Mouse (Mus musculus) intestine, postnatal 0 days (tissue): ENCODE measurements around the gene Saal1. TPM values are rescaled to one million over a fixed set of nuclear protein-coding genes. Genes with fewer than 3 reads are reported as not detected.

Experiments used
- ATAC-seq: fragments of 200-750 bp; cut with Nextera tagmentation; 2 replicates; pipeline ENCODE4 v1.8.0; 2017; ENCODE audit warnings: mild to moderate bottlenecking, moderate TSS enrichment, moderate library complexity
- H3K27ac ChIP-seq: fragments of 300-500 bp; sonication (generic); 2 replicates; pipeline ENCODE4 v1.5.1; 2014; ENCODE audit warnings: mild to moderate bottlenecking, low read depth, low read length, moderate library complexity
- H3K27me3 ChIP-seq: fragments of 300-500 bp; sonication (generic); replicated peaks from 2 replicates; pipeline ENCODE4 v1.6.1; 2014; ENCODE audit warnings: low read length, mixed read lengths; ENCODE audit not compliant: control insufficient read depth, insufficient read depth
- H3K36me3 ChIP-seq: fragments of 300-500 bp; sonication (generic); 2 replicates; pipeline ENCODE4 v1.6.1; 2014; ENCODE audit warnings: mild to moderate bottlenecking, moderate library complexity; ENCODE audit not compliant: control insufficient read depth, insufficient read depth
- H3K4me1 ChIP-seq: fragments of 300-500 bp; sonication (generic); replicated peaks from 2 replicates; pipeline ENCODE4 v1.6.1; 2014; ENCODE audit warnings: antibody characterized with exemption, low read length, mixed read lengths; ENCODE audit not compliant: control insufficient read depth, insufficient read depth
- H3K4me2 ChIP-seq: fragments of 300-500 bp; sonication (generic); replicated peaks from 2 replicates; pipeline ENCODE4 v1.6.1; 2014; ENCODE audit warnings: low read depth, mild to moderate bottlenecking, moderate library complexity
- H3K4me3 ChIP-seq: fragments of 300-500 bp; sonication (generic); 2 replicates; pipeline ENCODE4 v1.5.1; 2014; ENCODE audit warnings: low read depth, low read length
- H3K9ac ChIP-seq: fragments of 300-500 bp; sonication (generic); 2 replicates; pipeline ENCODE4 v1.6.1; 2014; ENCODE audit warnings: mild to moderate bottlenecking, low read depth, low read length
- H3K9me3 ChIP-seq: fragments of 300-500 bp; sonication (generic); 2 replicates; pipeline ENCODE4 v1.6.1; 2016; ENCODE audit warnings: mixed run types; ENCODE audit not compliant: control insufficient read depth
- CTCF ChIP-seq: sonication (generic); IDR thresholded peaks from 2 replicates; pipeline ENCODE4 v1.5.1; 2016; ENCODE audit warnings: low read depth, mild to moderate bottlenecking, control low read depth, antibody characterized with exemption, moderate library complexity
- WGBS: fragments of 180-500 bp; shearing (Covaris S2); extraction: QIAGEN DNeasy Blood & Tissue Kit; methylation state at CpG from one replicate; pipeline ENCODE4 v1.1.7; 2014; 5-methylcytosine and 5-hydroxymethylcytosine counted together
- polyA plus RNA-seq: library from polyadenylated mRNA; unstranded; fragments of >200 nt; fragmentation: Nextera tagmentation; extraction: Ambion mirVana; gene quantifications from 2 replicates; pipeline ENCODE4 v1.2.1, GENCODE M21; 2015

Saal1 gene
- polyA plus RNA-seq, 1 experiment from 2014 or later, result 8.4 TPM

GRCm38 (mm10) chr7:46738561-46739460 lies 28.3 kb upstream of the Saal1 start:
- H3K9ac ChIP-seq, result no peak overlapping the region
- H3K4me1 ChIP-seq, result 0 out of 2 replicates have a peak, but pooled peaks cover 7% of the 10 kb centered on the region
- no peak overlapping the region for H3K4me3 ChIP-seq
- H3K27ac ChIP-seq, result peak overlapping the region; percentile 60
- H3K9me3 ChIP-seq, result no peaks in the 10 kb centered on the region
- ATAC-seq, result peak; percentile 88
- no peak for TF ChIP-seq CTCF
- H3K27me3 ChIP-seq, result no peaks in the 10 kb centered on the region
- no peak overlapping the region for H3K4me2 ChIP-seq
- 50% methylated on average over 12 of the region's 12 CpGs for WGBS
- no peaks in the 10 kb centered on the region for H3K36me3 ChIP-seq

GRCm38 (mm10) chr7:46734983-46735382 lies 24.5 kb upstream of the Saal1 start:
- Histone ChIP-seq H3K9ac (no peak overlapping the region), H3K4me3 (no peak overlapping the region), H3K36me3 (no peaks in the 10 kb centered on the region), H3K27ac (no peak overlapping the region), H3K9me3 (no peaks in the 10 kb centered on the region), H3K27me3 (no peaks in the 10 kb centered on the region), H3K4me2 (no peak overlapping the region), H3K4me1 (0 out of 2 replicates have a peak, but pooled peaks cover 7% of the 10 kb centered on the region)
- TF ChIP-seq CTCF, result no peak
- WGBS, result 52% methylated on average over 2 of the region's 2 CpGs
- ATAC-seq, result peak; percentile 48

DNA sequence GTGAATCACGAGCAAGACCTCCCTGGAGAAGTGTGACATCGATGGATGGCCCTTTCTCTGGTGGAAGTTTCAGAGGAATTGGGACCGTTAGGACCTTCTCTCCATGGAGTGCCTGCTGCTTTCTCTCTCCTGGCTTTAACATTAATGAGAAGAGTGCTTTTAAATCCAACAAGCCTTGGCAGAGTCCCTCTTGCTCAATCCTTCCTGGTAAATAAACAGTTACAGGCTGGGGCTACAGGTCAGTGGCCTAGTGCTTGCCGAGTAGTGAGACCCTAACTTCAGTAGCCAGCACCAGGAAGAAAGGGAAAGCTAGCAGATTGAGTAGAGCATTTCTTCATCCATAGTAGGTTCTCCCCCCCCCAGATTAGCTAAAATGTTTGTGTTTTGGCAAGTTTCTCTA lies 22.0 kb upstream of the Saal1 start, which contains the start of gene Saa4:
Gene Saa4 (minus strand): TSS at position 146 of the 400 bp plus-strand sequence.
- Histone ChIP-seq H3K9me3 (no peaks in the 10 kb centered on the region), H3K27me3 (no peaks in the 10 kb centered on the region), H3K4me3 (no peak within 1 kb of the TSS), H3K9ac (no peak within 1 kb of the TSS), H3K36me3 (no peaks in the 10 kb centered on the region), H3K4me2 (no peak within 1 kb of the TSS), H3K27ac (no peak within 1 kb of the TSS), H3K4me1 (0 out of 2 replicates have a peak, but pooled peaks cover under 1% of the 10 kb centered on the region)
- ATAC-seq, result no peak
- TF ChIP-seq CTCF, result no peak
- 78% methylated on average over 4 of the region's 4 CpGs for WGBS

DNA sequence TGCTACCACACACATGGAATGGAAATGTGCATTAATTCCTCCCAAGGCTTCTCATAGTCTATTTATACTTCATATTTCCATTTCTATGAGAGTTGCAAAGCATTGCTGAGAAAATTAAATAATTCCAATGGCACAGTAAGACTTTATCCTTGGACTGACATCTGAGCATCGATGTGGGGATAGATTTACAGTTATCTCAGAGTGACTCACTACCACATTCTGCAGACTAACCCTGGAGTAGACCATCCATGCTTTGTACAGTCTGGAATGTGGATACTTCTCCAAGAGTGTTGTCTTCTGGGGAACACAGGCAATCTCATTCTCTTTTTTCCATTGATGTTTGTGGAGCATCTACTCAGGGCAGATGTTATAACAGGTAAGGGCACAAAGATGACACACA lies 17.1 kb upstream of the Saal1 start:
- Histone ChIP-seq H3K9me3 (no peaks in the 10 kb centered on the region), H3K4me3 (no peak overlapping the region), H3K4me1 (peaks cover 3% of the 10 kb centered on the region; the same call in 1 of the 2 replicates), H3K4me2 (no peak overlapping the region), H3K9ac (no peak overlapping the region), H3K27me3 (no peaks in the 10 kb centered on the region), H3K27ac (no peak overlapping the region), H3K36me3 (no peaks in the 10 kb centered on the region)
- TF ChIP-seq CTCF, result no peak
- WGBS, result 82% methylated on average over 1 of the region's 1 CpGs
- ATAC-seq, result no peak

- Histone ChIP-seq H3K4me1 (peaks cover 3% of the 10 kb centered on the region; the same call in 1 of the 2 replicates), H3K9me3 (no peaks in the 10 kb centered on the region), H3K4me3 (no peak overlapping the region), H3K4me2 (no peak overlapping the region), H3K9ac (no peak overlapping the region), H3K27ac (no peak overlapping the region), H3K27me3 (no peaks in the 10 kb centered on the region), H3K36me3 (no peaks in the 10 kb centered on the region)
- no peak for ATAC-seq
- TF ChIP-seq CTCF, result no peak
- 84% methylated on average over 5 of the region's 5 CpGs for WGBS
These were observed 13.9 kb upstream of the Saal1 start for GRCm38 (mm10) chr7:46724396-46724795.

GRCm38 (mm10) chr7:46723849-46724248 lies 13.4 kb upstream of the Saal1 start:
- H3K9ac ChIP-seq, result no peak overlapping the region

More at GRCm38 (mm10) chr7:46723849-46724248, 13.4 kb upstream of the Saal1 start:
- no peaks in the 10 kb centered on the region for H3K36me3 ChIP-seq
- H3K27ac ChIP-seq, result no peak overlapping the region
- WGBS, result 45% methylated on average over 3 of the region's 3 CpGs
- no peak overlapping the region for H3K4me3 ChIP-seq
- H3K9me3 ChIP-seq, result no peaks in the 10 kb centered on the region
- peaks cover 3% of the 10 kb centered on the region; the same call in 1 of the 2 replicates for H3K4me1 ChIP-seq
- H3K4me2 ChIP-seq, result no peak overlapping the region
- no peak for TF ChIP-seq CTCF
- H3K27me3 ChIP-seq, result no peaks in the 10 kb centered on the region
- peak; percentile 82 for ATAC-seq
